Mouse (Mus musculus) brain, embryonic 14.5 days (tissue): Measurements from ENCODE around the gene Ctf2. TPM values are rescaled to one million over a fixed set of nuclear protein-coding genes. Genes with fewer than 3 reads are reported as not detected.

Source experiments
- DNase-seq: peaks from one replicate; pipeline ENCODE4 v3.0.0-alpha.2; 2011; ENCODE audit warnings: low read depth
- CTCF ChIP-seq: fragments of 200-500 bp; IDR thresholded peaks from 2 replicates; pipeline ENCODE4 v1.5.1; 2012; ENCODE audit warnings: inconsistent platforms, mild to moderate bottlenecking, moderate library complexity, borderline replicate concordance; ENCODE audit not compliant: insufficient read depth, insufficient read length; ENCODE audit errors: extremely low read depth
- POLR2A ChIP-seq: fragments of 200-500 bp; IDR thresholded peaks from 2 replicates; pipeline ENCODE4 v1.6.1; 2012; ENCODE audit warnings: mild to moderate bottlenecking, inconsistent platforms, borderline replicate concordance; ENCODE audit not compliant: poor library complexity, insufficient read depth, insufficient read length, severe bottlenecking; ENCODE audit errors: extremely low read depth
- polyA plus RNA-seq: library from polyadenylated mRNA; depleted of rRNA; stranded (reverse); fragments of >200 nt; gene quantifications from 2 replicates; pipeline ENCODE4 v1.2.3, GENCODE M21; 2012

Ctf2 gene
- polyA plus RNA-seq, 1 experiment, result not detected

DNA sequence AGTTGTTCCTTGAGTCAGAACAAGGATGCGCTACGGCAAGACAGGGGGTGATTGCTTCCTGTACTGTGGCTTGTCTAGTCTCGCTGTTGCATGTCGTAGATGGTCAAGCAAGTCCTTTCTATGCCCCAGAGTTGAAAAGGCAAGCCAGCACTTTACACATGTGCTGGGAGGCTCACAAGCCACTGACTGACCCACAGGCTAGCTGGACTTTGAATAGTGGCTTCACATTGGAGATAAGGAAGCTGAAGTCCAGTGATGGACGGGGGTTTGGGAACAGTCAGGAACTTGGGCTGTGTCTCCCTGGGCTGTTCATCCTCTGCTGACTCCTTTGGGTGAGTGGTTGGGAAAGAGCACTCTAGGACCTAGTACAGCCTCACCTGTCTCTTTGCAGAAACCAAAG, 19.7 kb upstream of the Ctf2 start:
- no peak for TF ChIP-seq POLR2A
- no peak for TF ChIP-seq CTCF
- no peak for DNase-seq

DNA sequence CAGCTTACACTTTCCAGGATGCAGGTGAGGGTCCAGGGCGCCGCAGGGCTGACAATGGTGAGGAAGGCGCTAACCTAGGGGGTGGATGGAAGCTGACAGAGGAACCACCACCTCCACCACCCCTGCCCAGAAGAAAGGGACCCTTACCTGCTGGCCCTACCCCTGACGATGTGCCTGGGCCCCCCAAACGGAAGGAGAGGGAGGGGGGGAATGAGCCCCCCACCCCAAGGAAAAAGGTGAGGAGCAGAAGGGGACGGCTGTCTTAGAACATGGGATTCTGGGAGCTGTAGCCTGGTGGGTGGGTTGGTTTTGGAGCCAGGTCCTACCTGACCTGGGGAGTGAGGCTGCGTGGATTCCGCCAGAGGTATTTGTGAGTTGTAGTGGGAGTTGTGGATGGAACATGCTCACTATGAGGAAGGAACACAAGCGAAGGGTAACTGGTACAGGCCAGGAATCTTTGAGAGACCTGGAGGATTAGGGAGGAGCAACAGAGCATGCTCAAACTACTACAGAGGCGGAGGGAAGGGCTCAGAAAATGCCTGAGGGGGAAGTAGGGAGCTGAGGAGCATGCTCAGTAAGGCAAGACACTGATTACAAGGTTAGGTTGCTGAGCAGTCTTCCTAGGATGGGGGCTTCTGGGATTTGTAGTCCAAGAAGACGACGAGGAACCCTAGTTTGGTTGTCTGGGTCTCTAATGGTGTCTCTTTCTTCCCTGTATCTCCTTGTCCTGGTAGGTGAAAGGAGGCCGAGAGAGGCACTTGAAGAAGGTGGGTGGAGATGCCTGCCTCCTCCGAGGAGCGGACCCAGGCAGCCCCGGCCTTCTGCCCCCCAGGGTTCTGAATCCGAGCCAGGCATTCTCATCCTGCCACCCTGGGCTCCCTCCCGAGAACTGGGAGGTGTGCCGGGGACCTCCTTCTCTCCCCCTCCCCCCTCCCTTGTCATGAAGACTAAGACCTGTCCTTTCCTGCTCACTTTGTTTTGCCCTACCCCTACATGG, 18.5 kb upstream of the Ctf2 start:
- peak; percentile 76 for DNase-seq
- TF ChIP-seq POLR2A (no peak), CTCF (no peak)

DNA sequence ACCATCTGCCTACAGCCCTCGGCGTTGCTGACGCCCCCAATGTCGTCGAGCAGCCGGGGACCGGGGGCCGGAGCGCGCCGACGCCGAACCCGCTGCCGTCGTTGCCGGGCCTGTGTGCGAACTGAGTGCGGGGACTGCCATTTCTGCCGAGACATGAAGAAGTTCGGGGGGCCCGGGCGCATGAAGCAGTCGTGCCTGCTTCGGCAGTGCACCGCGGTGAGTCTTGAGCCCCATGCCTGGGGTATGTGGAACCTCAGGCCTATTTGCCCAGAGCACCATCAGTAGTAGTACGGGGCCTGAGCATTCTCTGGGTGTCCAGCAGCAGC, 16.2 kb upstream of the Ctf2 start:
- no peak for TF ChIP-seq CTCF
- TF ChIP-seq POLR2A, result no peak
- no peak for DNase-seq

DNA sequence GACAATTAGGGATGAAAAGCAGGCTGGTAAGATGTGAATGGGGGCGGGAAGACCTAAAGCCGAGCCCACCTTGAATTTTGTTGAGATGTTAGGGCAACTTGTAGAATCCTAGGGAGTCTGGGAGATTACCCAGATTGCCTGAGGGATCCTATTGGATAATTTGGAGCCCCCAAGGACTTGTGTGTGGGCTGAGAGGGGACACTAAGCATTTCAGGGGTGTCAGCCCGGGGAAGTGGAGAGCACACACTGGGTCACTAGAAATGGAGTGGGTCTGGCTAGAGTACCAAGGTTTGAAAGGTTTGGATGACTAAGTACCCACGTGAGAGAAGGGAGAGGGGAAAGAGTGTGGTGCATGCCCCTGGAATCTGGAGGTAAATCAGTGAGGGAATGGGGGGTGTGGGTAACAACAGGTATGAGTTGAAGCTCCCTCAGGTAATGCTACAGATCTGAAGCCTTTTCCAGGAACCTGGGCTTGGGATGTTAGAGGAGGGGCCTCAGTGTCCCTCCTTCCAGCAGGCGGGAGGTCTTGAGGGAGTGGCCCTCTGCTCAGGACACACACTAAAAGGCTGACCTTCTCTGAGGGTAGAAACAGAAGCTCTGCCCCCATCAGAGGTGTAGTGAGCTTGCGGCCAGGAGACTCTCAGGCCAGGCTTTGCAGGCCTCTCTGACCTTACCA, 15.7 kb upstream of the Ctf2 start:
- TF ChIP-seq POLR2A (no peak), CTCF (no peak)
- no peak for DNase-seq

DNA sequence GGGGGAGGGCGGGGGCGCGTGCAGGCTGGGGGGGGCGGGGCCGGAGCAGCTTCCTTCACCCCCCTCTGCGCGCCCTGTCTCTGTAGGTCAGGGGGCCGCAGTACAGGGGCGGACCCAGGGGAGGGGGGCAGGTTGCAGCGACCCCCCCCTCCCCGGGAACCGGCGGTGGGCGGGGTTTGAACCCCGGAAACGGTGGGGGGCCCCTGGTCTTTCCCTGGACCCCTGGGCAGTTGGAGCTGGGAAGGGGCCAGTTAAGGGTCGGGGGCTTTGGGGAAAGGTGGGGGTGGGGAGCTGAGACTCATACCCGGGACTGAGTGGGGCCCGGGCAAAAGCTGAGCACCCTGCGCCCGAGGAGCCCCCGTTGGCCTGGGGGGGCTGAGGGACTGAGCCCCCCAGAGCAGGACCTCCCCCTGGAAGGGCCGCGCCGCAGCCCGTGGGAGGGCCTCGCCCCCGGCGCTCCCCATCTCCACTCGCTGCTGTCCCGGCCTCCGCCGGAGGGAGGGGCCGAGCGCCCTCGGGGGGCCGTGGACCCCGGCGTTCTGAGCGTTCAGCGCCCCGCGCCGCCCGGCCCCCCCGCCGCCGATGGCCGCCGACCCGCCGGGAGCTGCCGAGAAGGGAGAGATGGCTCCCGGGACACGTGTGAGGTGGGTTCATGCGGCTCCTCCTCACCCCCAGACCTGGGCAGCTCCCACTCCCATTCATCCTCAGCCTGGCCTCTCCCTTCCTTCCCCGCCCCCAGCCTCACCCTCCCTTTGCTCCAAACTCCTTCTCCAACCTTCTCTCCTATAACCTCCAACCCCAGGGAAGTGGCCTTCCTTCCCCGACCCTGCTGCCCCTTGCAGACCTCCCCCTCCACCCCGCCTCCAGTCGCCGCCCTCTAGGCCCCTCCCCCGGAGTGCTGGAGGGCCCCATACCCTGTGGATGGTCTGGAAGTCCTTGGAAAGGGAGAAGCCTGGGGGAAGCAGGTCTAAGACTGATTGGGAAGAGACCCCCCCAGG, 14.8 kb upstream of the Ctf2 start:
- peak; percentile 40 for DNase-seq
- TF ChIP-seq POLR2A (no peak), CTCF (no peak)

DNA sequence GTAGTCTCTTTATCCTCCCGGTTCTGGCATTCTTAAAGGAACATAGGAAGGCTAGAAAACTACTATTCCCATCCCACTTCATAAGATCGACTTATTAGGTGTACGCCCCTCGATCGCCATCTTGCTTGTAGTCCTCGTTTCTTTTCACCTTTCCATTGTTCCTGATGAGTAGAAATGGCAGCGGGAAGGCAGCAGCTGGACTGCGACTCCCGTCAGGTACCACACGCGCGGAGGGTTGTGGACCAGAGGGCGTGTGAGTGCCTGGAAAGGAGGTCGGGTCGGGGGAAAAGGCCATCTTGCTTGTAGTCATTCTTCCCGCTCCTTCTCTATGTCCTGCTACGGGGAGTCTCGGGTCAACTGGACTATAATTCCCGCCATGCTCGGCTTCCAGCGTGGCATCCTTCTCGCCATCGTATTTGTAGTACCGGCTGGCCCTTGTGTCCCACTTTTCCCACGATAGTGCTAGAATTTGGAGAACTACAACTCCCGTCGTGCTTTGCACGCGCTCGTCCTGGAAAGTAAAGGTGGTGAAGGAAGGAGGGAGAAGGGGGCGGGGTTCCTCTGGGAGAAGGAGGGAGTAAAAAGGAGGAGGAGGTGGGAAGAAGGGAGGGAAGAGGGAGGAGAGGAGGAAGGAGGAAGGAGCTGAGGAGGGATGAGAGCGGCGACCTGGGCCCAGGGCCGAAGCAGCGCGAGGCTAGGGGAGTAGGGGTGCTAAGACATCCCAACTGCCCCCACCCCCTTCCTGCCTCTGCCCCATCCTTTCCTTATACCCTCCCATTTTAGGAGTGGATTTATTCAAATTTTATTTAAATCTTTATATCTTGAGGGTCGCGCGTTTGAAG, 13.9 kb upstream of the Ctf2 start:
- TF ChIP-seq CTCF (no peak), POLR2A (peak; percentile 76; the same call in 1 of the 2 replicates)
- DNase-seq, result peak; percentile 100

DNA sequence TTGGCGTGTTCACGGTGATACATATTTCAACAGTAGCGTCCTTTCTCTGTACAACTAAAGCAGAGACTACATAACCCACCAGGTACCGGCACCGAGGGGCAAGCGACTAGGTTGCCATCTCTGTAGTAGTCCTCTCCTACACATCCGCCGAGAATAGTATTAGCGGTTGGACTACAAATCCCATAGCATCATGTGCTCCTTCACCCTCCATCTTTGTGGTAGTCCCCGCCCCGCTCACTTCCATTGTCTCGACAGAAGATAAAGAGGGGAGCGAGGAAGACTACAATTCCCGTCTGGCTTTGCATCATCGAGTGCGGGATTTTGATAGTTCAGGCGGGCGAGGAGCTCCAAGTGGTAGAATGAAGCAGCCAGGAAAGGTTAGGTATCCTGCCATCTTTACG, 13.3 kb upstream of the Ctf2 start:
- peak; percentile 100 for DNase-seq
- no peak; the same call in 1 of the 2 replicates for TF ChIP-seq POLR2A
- no peak for TF ChIP-seq CTCF

DNA sequence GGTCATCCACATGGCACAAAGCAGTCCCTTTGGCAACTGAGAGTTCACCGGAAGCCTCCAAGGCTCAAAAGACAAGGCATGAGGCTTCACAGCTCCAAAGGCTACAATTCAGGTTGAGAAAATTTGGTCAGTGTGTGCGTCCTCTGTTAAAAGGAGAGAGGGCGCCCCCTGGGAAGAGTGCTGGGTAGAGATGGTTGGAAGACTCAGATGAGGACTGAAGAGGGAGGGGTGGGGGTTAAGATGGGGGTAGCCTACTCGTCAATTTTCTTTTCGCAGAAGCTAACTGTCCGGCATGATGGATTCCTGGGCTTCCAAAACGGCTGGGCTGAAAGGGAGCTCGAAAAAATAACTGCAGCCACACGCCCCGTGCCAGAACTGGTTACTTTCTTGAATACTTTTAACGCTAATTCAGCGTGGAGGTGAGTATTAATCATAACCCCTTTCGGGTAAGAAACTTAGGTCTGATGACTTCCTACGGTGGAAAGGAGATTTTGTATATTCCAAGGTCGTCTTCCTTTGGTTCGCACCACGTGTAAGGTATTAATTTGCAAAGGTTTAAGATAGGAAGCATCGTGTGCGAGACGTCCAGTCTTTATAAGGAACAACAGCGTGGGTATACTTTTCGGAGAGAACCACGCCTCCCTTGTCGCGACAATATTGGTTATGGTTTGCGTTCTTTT, 12.5 kb upstream of the Ctf2 start, which contains the start of gene Fbxl19:
TSS of gene Fbxl19 (plus strand) at position 178 of the 680 bp plus-strand sequence.
- peak; percentile 88 for DNase-seq
- peak; percentile 63; the same call in 1 of the 2 replicates for TF ChIP-seq CTCF
- TF ChIP-seq POLR2A, result no peak

DNA sequence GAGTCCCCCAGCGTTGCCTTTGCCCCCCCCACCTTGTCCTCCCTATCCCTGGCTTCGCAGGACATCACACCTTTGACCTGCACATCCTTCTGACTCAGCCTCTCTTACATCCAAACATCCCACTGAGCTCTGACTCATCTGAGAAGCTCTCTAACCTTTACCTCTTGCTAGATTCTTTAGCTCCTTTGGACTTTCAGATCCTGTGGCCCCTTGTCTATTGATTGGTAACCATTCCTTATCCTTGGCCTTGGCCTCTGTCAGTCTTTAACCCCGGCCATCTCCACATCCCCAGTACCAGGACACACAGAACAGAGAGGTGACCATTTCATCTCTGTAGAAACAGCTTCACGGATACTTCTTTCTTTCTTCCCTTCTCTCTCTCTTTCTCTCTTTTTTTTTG, 1.8 kb downstream of the Ctf2 start:
- DNase-seq, result no peak
- TF ChIP-seq CTCF, result no peak
- no peak for TF ChIP-seq POLR2A
